22 mouse cellular contexts compared by ENCODE assay signal in genomic region chr2:104167765-104168164, GRCm38 (mm10). TPM values are rescaled to one million over a fixed set of nuclear protein-coding genes. Genes with fewer than 3 reads are reported as not detected.
DNase-seq lines count a peak whose midpoint lies in the region; ATAC-seq and TF ChIP-seq lines count a peak whose summit lies in the region.
"Had no signal": no experiment of that assay in that cellular context is flagged by ENCODE, and none has a peak within 500 bp of the region (broad histone marks: within the 10 kb centered on the region; RNA-seq: fewer than 3 reads in every experiment).

No protein-coding gene starts in this region.

- H3K4me3 ChIP-seq in stomach, embryonic 16.5 days (replicated peaks; ENCODE audit: low read length): no peak overlapping the region
- no peak overlapping the region for H3K4me3 ChIP-seq in stomach, postnatal 0 days (ENCODE audit: low read depth, low read length)
- no peak overlapping the region for H3K4me3 ChIP-seq in hindbrain, embryonic 13.5 days
- no peak overlapping the region for H3K4me3 ChIP-seq in midbrain, embryonic 12.5 days
- H3K4me3 ChIP-seq: lung, embryonic 15.5 days; neural tube, embryonic 13.5 days had no signal

- no peak for TF ChIP-seq EP300 in stomach, postnatal 0 days (optimal IDR thresholded peaks at IDR 0.05)

- ATAC-seq in stomach, embryonic 16.5 days (ENCODE audit: insufficient read depth, low FRiP score): 0 out of 2 replicates have a peak, but pooled peaks have one; percentile 44
- ATAC-seq in stomach, postnatal 0 days (ENCODE audit: low FRiP score, low TSS enrichment): no peak
- ATAC-seq in hindbrain, embryonic 13.5 days (ENCODE audit: low FRiP score): peak; percentile 49; the same call in 1 of the 2 replicates
- peak; percentile 60; the same call in 1 of the 2 replicates for ATAC-seq in midbrain, embryonic 12.5 days (ENCODE audit: low FRiP score, low read depth)
- ATAC-seq in cerebellum, adult (ENCODE audit: insufficient number of reproducible peaks, low FRiP score, low TSS enrichment): no peak
- ATAC-seq: inflammation-experienced regulatory T-cells, adult 6 months had no signal

- H3K9ac ChIP-seq in stomach, embryonic 16.5 days (ENCODE audit: low read length): no peak overlapping the region
- no peak overlapping the region for H3K9ac ChIP-seq in stomach, postnatal 0 days (ENCODE audit: low read length)
- H3K9ac ChIP-seq in hindbrain, embryonic 13.5 days: no peak overlapping the region
- H3K9ac ChIP-seq in midbrain, embryonic 12.5 days (replicated peaks): no peak overlapping the region
- H3K9ac ChIP-seq: liver, embryonic 14.5 days; lung, embryonic 15.5 days; neural tube, embryonic 13.5 days had no signal

- no peak for TF ChIP-seq CTCF in stomach, postnatal 0 days (IDR thresholded peaks at IDR 0.05; ENCODE audit: low read depth)

- no peaks in the 10 kb centered on the region for H3K36me3 ChIP-seq in stomach, embryonic 16.5 days (ENCODE audit: control insufficient read depth, insufficient read depth, low read length)
- no peaks in the 10 kb centered on the region for H3K36me3 ChIP-seq in stomach, postnatal 0 days (ENCODE audit: control insufficient read depth, insufficient read depth, low read length)
- H3K36me3 ChIP-seq in hindbrain, embryonic 13.5 days: peaks cover 11% of the 10 kb centered on the region
- no peaks in the 10 kb centered on the region for H3K36me3 ChIP-seq in midbrain, embryonic 12.5 days
- H3K36me3 ChIP-seq: lung, embryonic 15.5 days had no signal

- no peaks in the 10 kb centered on the region for H3K27me3 ChIP-seq in stomach, embryonic 16.5 days (ENCODE audit: control insufficient read depth, insufficient read depth, low read length)
- no peaks in the 10 kb centered on the region for H3K27me3 ChIP-seq in stomach, postnatal 0 days (ENCODE audit: control insufficient read depth, insufficient read depth, low read length)
- no peaks in the 10 kb centered on the region for H3K27me3 ChIP-seq in hindbrain, embryonic 13.5 days
- H3K27me3 ChIP-seq in midbrain, embryonic 12.5 days: no peaks in the 10 kb centered on the region
- H3K27me3 ChIP-seq: CH12.LX; lung, embryonic 15.5 days; neural tube, embryonic 13.5 days had no signal

- no peak overlapping the region for H3K4me2 ChIP-seq in stomach, embryonic 16.5 days (ENCODE audit: low read depth, low read length)
- H3K4me2 ChIP-seq in stomach, postnatal 0 days (replicated peaks; ENCODE audit: low read depth): no peak overlapping the region
- H3K4me2 ChIP-seq in hindbrain, embryonic 13.5 days: no peak overlapping the region
- H3K4me2 ChIP-seq in midbrain, embryonic 12.5 days (replicated peaks): no peak overlapping the region
- H3K4me2 ChIP-seq: heart, embryonic 11.5 days; lung, embryonic 15.5 days; neural tube, embryonic 13.5 days had no signal

- no peak overlapping the region for H3K27ac ChIP-seq in stomach, embryonic 16.5 days (ENCODE audit: low read length)
- no peak overlapping the region for H3K27ac ChIP-seq in stomach, postnatal 0 days (replicated peaks)
- H3K27ac ChIP-seq in hindbrain, embryonic 13.5 days: peak overlapping the region; percentile 58; the same call in 1 of the 2 replicates
- H3K27ac ChIP-seq in midbrain, embryonic 12.5 days (replicated peaks): peak overlapping the region; percentile 46
- H3K27ac ChIP-seq: liver, embryonic 14.5 days; lung, embryonic 15.5 days; neural tube, embryonic 13.5 days had no signal

- no peak for DNase-seq in stomach, postnatal 0 days (ENCODE audit: low spot score)
- DNase-seq in layer of hippocampus, adult 9-10 months (ENCODE audit: low spot score): no peak
- no peak for DNase-seq in natural killer cell, adult 2 months (ENCODE audit: low spot score in 2 of 2)
- DNase-seq: adrenal gland, postnatal 14 days; cerebellum, adult 11-12 months; cerebellum, postnatal 14 days; embryo, embryonic 11 days; heart, postnatal 14 days; kidney, adult 8-10 months; thymus, postnatal 4 days had no signal

- H3K9me3 ChIP-seq in stomach, embryonic 16.5 days (replicated peaks; ENCODE audit: control insufficient read depth, low read length): no peaks in the 10 kb centered on the region
- H3K9me3 ChIP-seq in stomach, postnatal 0 days (ENCODE audit: control insufficient read depth, low read length): no peaks in the 10 kb centered on the region
- no peaks in the 10 kb centered on the region for H3K9me3 ChIP-seq in hindbrain, embryonic 13.5 days
- H3K9me3 ChIP-seq in midbrain, embryonic 12.5 days: no peaks in the 10 kb centered on the region
- H3K9me3 ChIP-seq: lung, embryonic 15.5 days; neural tube, embryonic 13.5 days had no signal

- H3K4me1 ChIP-seq in stomach, embryonic 16.5 days (ENCODE audit: control insufficient read depth, insufficient read depth, low read length): no peaks in the 10 kb centered on the region
- no peaks in the 10 kb centered on the region for H3K4me1 ChIP-seq in stomach, postnatal 0 days (replicated peaks; ENCODE audit: control insufficient read depth, insufficient read depth)
- H3K4me1 ChIP-seq in hindbrain, embryonic 13.5 days (replicated peaks): peaks cover 14% of the 10 kb centered on the region
- peaks cover 15% of the 10 kb centered on the region for H3K4me1 ChIP-seq in midbrain, embryonic 12.5 days
- H3K4me1 ChIP-seq: lung, embryonic 15.5 days had no signal

- 95% methylated on average over 23 of the region's 23 CpGs for WGBS in stomach, embryonic 16.5 days
- 95% methylated on average over 23 of the region's 23 CpGs for WGBS in stomach, postnatal 0 days
- 90% methylated on average over 23 of the region's 23 CpGs for WGBS in hindbrain, embryonic 13.5 days
- 92% methylated on average over 23 of the region's 23 CpGs for WGBS in midbrain, embryonic 12.5 days

RNA-seq across cellular contexts. Expression of gene A930018P22Rik, which starts 45.2 kb away (rescaled TPM):
- 0.22 TPM in 1 of 2 replicates, not detected in the other for polyA plus RNA-seq in stomach, embryonic 16.5 days (2015; fragmentation: Nextera tagmentation; extraction: Ambion mirVana)
- polyA plus RNA-seq in stomach, postnatal 0 days (2015; fragmentation: Nextera tagmentation; extraction: Ambion mirVana): 0.47 and 0.53 TPM in 2 replicates
- polyA plus RNA-seq in hindbrain, embryonic 13.5 days (2015; fragmentation: Nextera tagmentation; extraction: Ambion mirVana): not detected in 2 replicates
- not detected in 2 replicates for polyA plus RNA-seq in midbrain, embryonic 12.5 days (2016; fragmentation: Nextera tagmentation; extraction: Ambion mirVana)
- polyA plus RNA-seq: embryonic facial prominence, embryonic 14.5 days; inflammation-experienced regulatory T-cells, adult 6 months; lung, embryonic 15.5 days; small intestine, adult 2 months had no signal

Comparison
In these comparisons a context has a peak if more than half of its experiments do, and no peak if none do; other contexts are left out.
1. ATAC-seq: peak in stomach, embryonic 16.5 days (single experiment), hindbrain, embryonic 13.5 days (single experiment) and midbrain, embryonic 12.5 days (single experiment); none in stomach, postnatal 0 days (single experiment) and cerebellum, adult (single experiment).
2. H3K27ac ChIP-seq: peak in hindbrain, embryonic 13.5 days (single experiment) and midbrain, embryonic 12.5 days (single experiment); none in stomach, embryonic 16.5 days (single experiment) and stomach, postnatal 0 days (single experiment).